Mouse (Mus musculus): ENCODE measurements around the gene Slc26a5.

The Slc26a5 gene

GRCm38 (mm10) chr5:21865346-21866107 lies at the start of gene Slc26a5:
TSS of gene Slc26a5 (minus strand) at chr5:21865604.
- DNase-seq, result peak; percentile 4

GRCm38 (mm10) chr5:21914776-21915175 lies 49.4 kb upstream of the Slc26a5 start:
- DNase-seq, result no peak

- DNase-seq, result no peak
Observed at GRCm38 (mm10) chr5:21912835-21913530, 47.6 kb upstream of the Slc26a5 start.

- no peak for DNase-seq
Observed at GRCm38 (mm10) chr5:21910726-21911125, 45.3 kb upstream of the Slc26a5 start.

GRCm38 (mm10) chr5:21909713-21910112 lies 44.3 kb upstream of the Slc26a5 start:
- no peak for DNase-seq

- DNase-seq, result no peak
Observed at GRCm38 (mm10) chr5:21901411-21901810, 36.0 kb upstream of the Slc26a5 start.

GRCm38 (mm10) chr5:21900891-21901290 lies 35.5 kb upstream of the Slc26a5 start:
- DNase-seq, result no peak

- DNase-seq, result peak; percentile 45
Observed at GRCm38 (mm10) chr5:21898875-21899274, 33.5 kb upstream of the Slc26a5 start.

GRCm38 (mm10) chr5:21896586-21896985 lies 31.2 kb upstream of the Slc26a5 start:
- no peak for DNase-seq

GRCm38 (mm10) chr5:21894168-21894567 lies 28.8 kb upstream of the Slc26a5 start:
- DNase-seq, result no peak

GRCm38 (mm10) chr5:21866750-21867149 lies 1.3 kb upstream of the Slc26a5 start:
- DNase-seq, result no peak

GRCm38 (mm10) chr5:21866311-21866712 lies 908 bp upstream of the Slc26a5 start:
- peak; percentile 14 for DNase-seq

- DNase-seq, result no peak
Observed at GRCm38 (mm10) chr5:21858653-21859052, 6.8 kb downstream of the Slc26a5 start.

- no peak for DNase-seq
Observed at GRCm38 (mm10) chr5:21851679-21852340, 13.6 kb downstream of the Slc26a5 start.

- DNase-seq, result no peak
Observed at GRCm38 (mm10) chr5:21847438-21847837, 18.0 kb downstream of the Slc26a5 start.

- DNase-seq, result no peak
Observed at GRCm38 (mm10) chr5:21846616-21847290, 18.7 kb downstream of the Slc26a5 start.

GRCm38 (mm10) chr5:21844676-21845075 lies 20.7 kb downstream of the Slc26a5 start:
- DNase-seq, result no peak

GRCm38 (mm10) chr5:21831761-21832160 lies 33.6 kb downstream of the Slc26a5 start:
- no peak for DNase-seq

GRCm38 (mm10) chr5:21828855-21829254 lies 36.5 kb downstream of the Slc26a5 start:
- no peak for DNase-seq

GRCm38 (mm10) chr5:21827643-21828042 lies 37.8 kb downstream of the Slc26a5 start:
- DNase-seq, result no peak

GRCm38 (mm10) chr5:21826370-21826769 lies 39.0 kb downstream of the Slc26a5 start:
- no peak for DNase-seq

- no peak for DNase-seq
Observed at GRCm38 (mm10) chr5:21813994-21814393, 51.4 kb downstream of the Slc26a5 start.

- no peak for DNase-seq
Observed at GRCm38 (mm10) chr5:21810924-21811323, 54.5 kb downstream of the Slc26a5 start.

All from cerebellum, adult 8-10 months (tissue).